Mouse (Mus musculus) stomach, embryonic 16.5 days (tissue): ENCODE measurements around the gene Nxpe5. TPM values are rescaled to one million over a fixed set of nuclear protein-coding genes. Genes with fewer than 3 reads are reported as not detected.
A peak's percentile ranks its signal among the peaks of the same experiment; 100 is the strongest.

Experiments
- ATAC-seq: fragments of 200-750 bp; cut with Nextera tagmentation; 2 replicates; pipeline ENCODE4 v1.8.0; 2017; ENCODE audit warnings: moderate number of reproducible peaks, moderate TSS enrichment; ENCODE audit not compliant: insufficient read depth, low FRiP score
- H3K27ac ChIP-seq: fragments of 300-500 bp; sonication (generic); 2 replicates; pipeline ENCODE4 v1.5.1; 2014; ENCODE audit warnings: low read length
- H3K27me3 ChIP-seq: fragments of 300-500 bp; sonication (generic); 2 replicates; pipeline ENCODE4 v1.6.1; 2014; ENCODE audit warnings: low read length, control low read depth, mixed read lengths; ENCODE audit not compliant: control insufficient read depth, insufficient read depth
- H3K36me3 ChIP-seq: fragments of 300-500 bp; sonication (generic); 2 replicates; pipeline ENCODE4 v1.6.1; 2014; ENCODE audit warnings: low read length; ENCODE audit not compliant: control insufficient read depth, insufficient read depth
- H3K4me1 ChIP-seq: fragments of 300-500 bp; sonication (generic); 2 replicates; pipeline ENCODE4 v1.6.1; 2014; ENCODE audit warnings: low read length, control low read depth, mixed read lengths; ENCODE audit not compliant: control insufficient read depth, insufficient read depth
- H3K4me2 ChIP-seq: fragments of 300-500 bp; sonication (generic); 2 replicates; pipeline ENCODE4 v1.6.1; 2014; ENCODE audit warnings: low read depth, low read length, mixed read lengths
- H3K4me3 ChIP-seq: fragments of 300-500 bp; sonication (generic); replicated peaks from 2 replicates; pipeline ENCODE4 v1.5.1; 2014; ENCODE audit warnings: mild to moderate bottlenecking, low read length
- H3K9ac ChIP-seq: fragments of 300-500 bp; sonication (generic); 2 replicates; pipeline ENCODE4 v1.6.1; 2014; ENCODE audit warnings: low read length
- H3K9me3 ChIP-seq: fragments of 300-500 bp; sonication (generic); replicated peaks from 2 replicates; pipeline ENCODE4 v1.6.1; 2016; ENCODE audit warnings: low read length, control low read depth; ENCODE audit not compliant: control insufficient read depth
- WGBS: fragments of 180-500 bp; shearing (Covaris S2); extraction: QIAGEN DNeasy Blood & Tissue Kit; methylation state at CpG from one replicate; pipeline ENCODE4 v1.1.7; 2014; 5-methylcytosine and 5-hydroxymethylcytosine counted together
- polyA plus RNA-seq: library from polyadenylated mRNA; unstranded; fragments of >200 nt; fragmentation: Nextera tagmentation; extraction: Ambion mirVana; gene quantifications from 2 replicates; pipeline ENCODE4 v1.2.1, GENCODE M21; 2015

Gene Nxpe5
- 0.06 TPM in 1 of 2 replicates, not detected in the other for polyA plus RNA-seq

GRCm38 (mm10) chr5:138225700-138226099 lies at the start of gene Nxpe5:
TSS of gene Nxpe5 (plus strand) at chr5:138225898.
- no peak within 1 kb of the TSS for H3K9ac ChIP-seq
- H3K4me3 ChIP-seq = no peak within 1 kb of the TSS
- no peaks in the 10 kb centered on the region for H3K27me3 ChIP-seq
- no peaks in the 10 kb centered on the region for H3K4me1 ChIP-seq
- H3K36me3 ChIP-seq = no peaks in the 10 kb centered on the region
- no peaks in the 10 kb centered on the region for H3K9me3 ChIP-seq
- 48% methylated on average over 2 of the region's 2 CpGs for WGBS
- no peak within 1 kb of the TSS for H3K27ac ChIP-seq
- no peak for ATAC-seq
- no peak within 1 kb of the TSS for H3K4me2 ChIP-seq

GRCm38 (mm10) chr5:138186950-138187638 lies 38.6 kb upstream of the Nxpe5 start, which contains the start of the genes Taf6 and Cnpy4:
TSS of gene Taf6 (minus strand) at chr5:138187451.
TSS of gene Cnpy4 (plus strand) at chr5:138187485.
- under 1% methylated on average over 31 of the region's 31 CpGs for WGBS
- Histone ChIP-seq H3K36me3 (peaks cover 3% of the 10 kb centered on the region; the same call in 1 of the 2 replicates), H3K4me1 (peaks cover 13% of the 10 kb centered on the region; the same call in 1 of the 2 replicates), H3K27ac (peak within 1 kb of the TSS; percentile 83), H3K4me3 (peak within 1 kb of the TSS; percentile 78), H3K27me3 (no peaks in the 10 kb centered on the region), H3K4me2 (peak within 1 kb of the TSS; percentile 71), H3K9me3 (no peaks in the 10 kb centered on the region), H3K9ac (peak within 1 kb of the TSS; percentile 91)
- peak; percentile 86 for ATAC-seq

GRCm38 (mm10) chr5:138187661-138188306 lies 37.9 kb upstream of the Nxpe5 start:
- H3K9ac ChIP-seq = peak overlapping the region; percentile 84
- H3K4me1 ChIP-seq = peaks cover 13% of the 10 kb centered on the region; the same call in 1 of the 2 replicates
- peak; percentile 87 for ATAC-seq
- peak overlapping the region; percentile 83 for H3K27ac ChIP-seq
- peak overlapping the region; percentile 78 for H3K4me3 ChIP-seq
- H3K4me2 ChIP-seq = peak overlapping the region; percentile 60
- H3K36me3 ChIP-seq = peaks cover 2% of the 10 kb centered on the region; the same call in 1 of the 2 replicates
- no peaks in the 10 kb centered on the region for H3K27me3 ChIP-seq
- under 1% methylated on average over 10 of the region's 10 CpGs for WGBS
- H3K9me3 ChIP-seq = no peaks in the 10 kb centered on the region

DNA sequence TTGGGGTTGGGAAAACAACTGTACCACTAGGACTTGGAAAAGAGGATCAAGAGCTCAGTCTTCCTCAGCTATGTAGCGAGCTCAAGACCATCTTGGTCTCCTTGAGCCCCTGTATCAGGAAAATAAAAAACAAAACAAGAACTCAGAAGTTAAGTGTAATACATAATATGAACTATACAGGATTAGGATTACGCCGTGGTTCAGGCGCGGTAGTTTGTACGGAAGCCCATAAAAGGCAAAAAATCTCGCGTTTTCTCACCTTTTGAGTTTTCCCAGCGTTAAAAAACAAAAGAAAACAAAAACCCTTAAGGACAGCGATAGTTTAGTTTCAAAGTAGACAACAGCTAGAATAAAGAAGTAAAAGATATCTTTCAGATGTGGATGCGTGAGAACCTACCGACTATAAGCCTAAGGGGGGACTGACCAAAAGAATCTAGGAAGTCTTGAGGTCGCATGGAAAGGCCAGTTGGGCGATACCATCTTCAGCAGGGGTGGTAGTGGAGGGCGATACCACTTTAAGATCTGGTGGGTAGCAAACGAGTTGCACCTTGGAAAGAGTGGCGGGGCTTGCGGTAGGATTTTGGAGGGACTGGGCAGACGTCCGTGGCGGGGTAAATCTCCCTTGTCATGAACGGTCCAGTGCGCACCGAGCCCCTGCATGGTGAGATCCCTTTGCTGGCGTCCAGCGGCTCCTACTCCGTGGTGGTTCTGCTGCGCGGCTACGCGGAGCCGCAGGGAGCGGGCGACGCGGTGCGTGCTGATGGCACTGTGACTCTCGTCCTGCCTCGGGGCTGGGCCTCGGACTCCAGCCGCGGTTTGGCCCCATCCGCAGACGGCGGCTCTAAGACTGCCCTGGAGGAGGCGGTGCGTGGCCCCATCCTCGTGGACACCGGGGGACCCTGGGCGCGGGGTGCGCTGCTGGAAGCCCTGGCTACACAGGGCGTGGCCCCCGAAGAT lies 31.6 kb upstream of the Nxpe5 start, which contains the start of gene Mblac1:
TSS of gene Mblac1 (plus strand) at position 544 of the 957 bp plus-strand sequence.
- Histone ChIP-seq H3K4me1 (peaks cover 6% of the 10 kb centered on the region; the same call in 1 of the 2 replicates), H3K4me2 (peak within 1 kb of the TSS; percentile 98), H3K4me3 (peak within 1 kb of the TSS; percentile 80), H3K36me3 (no peaks in the 10 kb centered on the region), H3K9ac (peak within 1 kb of the TSS; percentile 89), H3K27ac (peak within 1 kb of the TSS; percentile 88), H3K9me3 (no peaks in the 10 kb centered on the region), H3K27me3 (no peaks in the 10 kb centered on the region)
- ATAC-seq = peak; percentile 79
- 6% methylated on average over 54 of the region's 54 CpGs for WGBS

DNA sequence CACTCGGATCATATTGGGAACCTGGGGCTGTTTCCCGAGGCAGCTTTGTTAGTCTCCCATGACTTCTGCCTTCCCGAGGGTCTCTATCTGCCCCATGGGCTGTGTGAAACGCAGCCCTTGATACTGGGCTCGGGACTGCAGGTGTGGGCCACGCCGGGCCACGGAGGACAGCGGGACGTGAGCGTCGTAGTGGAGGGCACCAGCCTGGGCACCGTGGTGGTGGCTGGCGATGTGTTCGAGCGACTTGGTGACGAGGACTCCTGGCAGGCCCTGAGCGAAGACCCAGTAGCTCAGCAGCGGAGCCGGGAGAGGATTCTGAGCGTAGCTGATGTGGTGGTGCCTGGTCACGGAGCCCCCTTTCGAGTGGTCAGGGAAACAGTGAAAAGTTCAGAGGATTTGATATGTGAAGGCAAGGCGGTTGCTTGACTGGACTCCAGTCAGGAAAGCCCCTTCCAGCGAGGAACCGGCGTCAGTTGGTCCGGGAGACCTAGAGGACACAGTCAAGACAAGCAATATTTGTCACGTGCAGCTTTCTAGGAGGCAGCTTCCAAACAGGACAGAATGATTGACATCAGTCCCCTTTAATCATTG lies 30.8 kb upstream of the Nxpe5 start:
- peak overlapping the region; percentile 89 for H3K9ac ChIP-seq
- peak overlapping the region; percentile 80 for H3K4me3 ChIP-seq
- H3K27ac ChIP-seq = peak overlapping the region; percentile 88
- WGBS = 2% methylated on average over 29 of the region's 29 CpGs
- peak; percentile 65 for ATAC-seq
- H3K4me2 ChIP-seq = peak overlapping the region; percentile 98
- no peaks in the 10 kb centered on the region for H3K36me3 ChIP-seq
- H3K27me3 ChIP-seq = no peaks in the 10 kb centered on the region
- H3K4me1 ChIP-seq = peaks cover 6% of the 10 kb centered on the region; the same call in 1 of the 2 replicates
- no peaks in the 10 kb centered on the region for H3K9me3 ChIP-seq

- ATAC-seq = no peak
- no peaks in the 10 kb centered on the region for H3K27me3 ChIP-seq
- no peaks in the 10 kb centered on the region for H3K9me3 ChIP-seq
- 67% methylated on average over 7 of the region's 7 CpGs for WGBS
- H3K27ac ChIP-seq = no peak overlapping the region
- H3K4me1 ChIP-seq = peaks cover 6% of the 10 kb centered on the region; the same call in 1 of the 2 replicates
- H3K4me2 ChIP-seq = peak overlapping the region; percentile 98
- no peaks in the 10 kb centered on the region for H3K36me3 ChIP-seq
- H3K4me3 ChIP-seq = peak overlapping the region; percentile 80
- peak overlapping the region; percentile 89 for H3K9ac ChIP-seq
Observed at GRCm38 (mm10) chr5:138195463-138195862, 30.2 kb upstream of the Nxpe5 start.

- no peak overlapping the region for H3K4me3 ChIP-seq
- H3K36me3 ChIP-seq = no peaks in the 10 kb centered on the region
- ATAC-seq = no peak
- no peak overlapping the region for H3K27ac ChIP-seq
- 4% methylated on average over 1 of the region's 1 CpGs for WGBS
- H3K9ac ChIP-seq = no peak overlapping the region
- H3K9me3 ChIP-seq = no peaks in the 10 kb centered on the region
- no peak overlapping the region for H3K4me2 ChIP-seq
- no peaks in the 10 kb centered on the region for H3K27me3 ChIP-seq
- peaks cover 6% of the 10 kb centered on the region; the same call in 1 of the 2 replicates for H3K4me1 ChIP-seq
Observed at GRCm38 (mm10) chr5:138199576-138199975, 26.1 kb upstream of the Nxpe5 start.

DNA sequence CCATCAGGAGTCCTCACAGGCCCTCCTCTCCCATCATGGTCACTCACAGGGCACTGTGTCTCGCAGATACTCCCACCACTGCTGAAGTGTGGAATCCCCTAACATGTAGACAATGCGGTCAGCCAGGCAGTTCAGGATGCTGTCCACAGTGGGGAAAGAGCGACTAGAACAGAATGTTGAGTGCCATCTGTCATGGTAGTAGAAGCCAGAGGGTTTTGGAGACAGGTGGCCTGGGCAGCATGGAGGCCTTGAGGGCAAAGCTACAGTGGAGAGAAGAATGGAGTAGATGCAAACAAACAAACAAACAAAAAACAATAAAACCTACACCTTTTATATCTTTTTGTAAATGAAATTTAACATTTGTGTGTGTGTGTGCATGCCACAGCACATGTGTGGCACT lies 23.6 kb upstream of the Nxpe5 start:
- Histone ChIP-seq H3K27ac (no peak overlapping the region), H3K9me3 (no peaks in the 10 kb centered on the region; the same call in 1 of the 2 replicates), H3K36me3 (no peaks in the 10 kb centered on the region), H3K27me3 (no peaks in the 10 kb centered on the region), H3K4me2 (no peak overlapping the region), H3K4me3 (no peak overlapping the region), H3K4me1 (no peaks in the 10 kb centered on the region), H3K9ac (no peak overlapping the region)
- no peak for ATAC-seq
- WGBS = 90% methylated on average over 3 of the region's 3 CpGs
